Mouse (Mus musculus): ENCODE data around the gene Ide.
"Not testable (repeated sequence)": the region's sequence is repeated elsewhere in the genome, so short reads cannot be mapped to it uniquely, and the experiment has no call there.

Gene Ide

GRCm38 (mm10) chr19:37263943-37264897 is 73.4 kb downstream of the Ide start:
- no peak for DNase-seq

DNA sequence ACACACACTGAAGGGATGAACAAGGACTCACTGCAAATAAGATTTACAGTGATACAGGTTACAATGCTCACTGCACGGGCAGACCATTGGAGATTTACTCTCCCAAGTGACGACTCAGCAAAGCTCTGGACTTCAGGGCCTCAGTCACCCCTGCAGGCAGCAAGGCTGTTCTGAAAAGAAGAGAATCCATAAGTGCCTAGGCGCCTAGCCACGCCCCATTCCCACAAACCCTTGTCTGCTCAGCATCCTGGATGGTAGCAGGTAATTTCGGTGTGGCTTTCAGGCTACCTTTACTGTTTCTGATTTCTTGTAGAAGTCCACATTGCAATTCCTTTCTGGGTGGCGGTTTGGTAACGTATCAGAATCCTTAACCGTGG is 74.1 kb downstream of the Ide start:
- no peak for DNase-seq

DNA sequence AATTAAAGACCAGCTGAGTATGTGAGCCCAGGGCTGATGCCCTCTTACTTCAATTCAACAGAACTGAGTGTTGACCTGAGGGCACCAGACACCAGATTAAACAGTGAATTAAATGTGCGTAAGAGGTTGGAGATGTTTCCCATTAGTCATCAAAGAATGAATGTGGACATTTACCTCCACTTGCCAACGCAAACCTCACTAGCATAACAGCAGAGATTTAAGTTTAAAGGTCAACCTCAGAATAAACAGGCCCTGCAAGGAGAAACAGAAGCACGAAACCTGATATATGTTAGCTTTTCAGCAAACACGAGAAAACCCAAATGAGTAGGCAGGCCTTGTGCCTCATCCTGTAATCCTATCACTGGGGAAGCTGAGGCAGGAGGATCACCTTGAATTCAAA is 75.3 kb downstream of the Ide start:
- DNase-seq: no peak

- no peak for DNase-seq
Observed at GRCm38 (mm10) chr19:37255321-37255720, 82.3 kb downstream of the Ide start.

GRCm38 (mm10) chr19:37252104-37252503 is 85.5 kb downstream of the Ide start:
- DNase-seq: no peak

- DNase-seq: no peak
Observed at GRCm38 (mm10) chr19:37248199-37248598, 89.5 kb downstream of the Ide start.

DNA sequence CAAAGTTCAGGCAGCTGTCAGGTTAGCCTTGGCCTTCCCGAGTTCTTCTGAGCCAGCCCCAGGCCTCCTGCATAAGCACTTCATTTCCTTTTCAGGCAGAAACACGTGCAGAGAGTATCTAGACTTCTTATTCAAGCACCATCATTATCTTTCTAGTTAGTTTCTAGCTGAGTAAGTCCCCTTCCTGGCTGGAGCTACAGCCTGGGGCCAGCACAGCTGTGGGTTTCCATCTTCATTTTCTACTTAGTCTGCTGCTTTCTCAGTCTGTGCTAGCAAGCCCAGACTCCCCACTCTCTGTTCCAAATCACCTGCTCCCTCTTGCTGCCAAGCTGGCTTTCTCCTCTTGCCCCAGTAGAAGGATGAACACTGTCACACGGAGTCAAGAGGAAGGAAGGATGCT is 90.8 kb downstream of the Ide start:
- DNase-seq: no peak

- DNase-seq: no peak
Observed at GRCm38 (mm10) chr19:37242707-37243106, 94.9 kb downstream of the Ide start.

GRCm38 (mm10) chr19:37241201-37241600 is 96.5 kb downstream of the Ide start:
- no peak for DNase-seq

- DNase-seq: no peak
Observed at GRCm38 (mm10) chr19:37239096-37239495, 98.6 kb downstream of the Ide start.

DNA sequence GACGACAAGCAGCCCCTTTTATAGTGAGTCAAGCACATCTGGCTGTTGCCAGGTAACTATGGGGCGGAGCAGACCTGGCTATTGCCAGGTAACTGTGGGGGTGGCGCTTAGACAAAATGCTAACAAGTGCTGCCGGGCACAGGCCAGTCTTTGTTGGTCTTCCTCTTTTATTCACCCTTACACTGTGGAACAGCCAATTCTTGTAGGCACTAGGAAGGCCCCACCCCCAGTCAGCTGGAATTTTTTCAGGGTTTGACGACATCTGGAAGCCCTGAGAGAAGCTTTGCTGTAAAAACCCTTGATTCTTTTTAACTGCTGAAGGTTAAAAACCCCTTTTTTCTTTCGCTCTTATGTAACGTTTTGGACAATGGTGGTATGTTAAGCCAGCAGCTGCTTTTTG is 99.0 kb downstream of the Ide start:
- no peak for DNase-seq

- no peak for DNase-seq
Observed at GRCm38 (mm10) chr19:37237712-37238437, 99.8 kb downstream of the Ide start.

DNA sequence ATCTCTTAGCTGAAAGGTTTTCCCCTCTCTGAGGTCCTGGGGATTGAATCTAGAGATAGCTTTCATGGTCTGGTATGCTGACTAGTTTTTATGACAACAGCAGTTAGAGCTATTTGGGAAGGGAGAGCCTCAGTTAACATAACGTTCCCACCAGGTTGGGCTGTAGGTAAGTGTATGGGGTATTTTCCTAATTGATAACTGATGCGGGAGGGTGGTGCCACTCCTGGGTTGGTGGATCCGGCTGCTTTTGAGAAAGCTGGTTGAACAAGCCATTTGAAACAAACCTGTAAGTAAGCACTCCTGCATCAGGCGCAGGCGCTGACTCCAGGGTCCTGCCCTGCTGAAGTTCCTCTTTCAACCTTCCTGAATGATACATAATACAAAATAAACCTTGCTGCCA is 100.3 kb downstream of the Ide start:
- no peak for DNase-seq

DNA sequence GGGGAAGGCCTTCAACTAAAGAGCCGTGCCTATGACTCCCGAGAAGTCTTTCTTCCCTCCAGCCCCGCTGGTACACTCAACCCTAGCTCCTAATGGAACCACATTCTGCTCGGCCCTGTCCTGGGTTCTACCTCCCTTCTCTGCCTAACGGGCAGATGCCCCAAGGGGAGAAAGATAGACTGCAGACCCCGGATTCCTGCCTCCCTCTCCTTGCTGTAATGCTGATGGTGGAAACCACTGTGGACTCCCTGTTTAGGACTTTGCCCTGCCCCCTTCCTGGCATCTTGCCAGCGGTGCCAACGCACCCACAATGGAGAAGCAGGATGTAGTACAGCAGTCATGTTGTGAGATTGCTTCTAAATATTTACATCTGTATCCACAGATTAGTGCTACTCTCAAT is 101.8 kb downstream of the Ide start:
- no peak for DNase-seq

DNA sequence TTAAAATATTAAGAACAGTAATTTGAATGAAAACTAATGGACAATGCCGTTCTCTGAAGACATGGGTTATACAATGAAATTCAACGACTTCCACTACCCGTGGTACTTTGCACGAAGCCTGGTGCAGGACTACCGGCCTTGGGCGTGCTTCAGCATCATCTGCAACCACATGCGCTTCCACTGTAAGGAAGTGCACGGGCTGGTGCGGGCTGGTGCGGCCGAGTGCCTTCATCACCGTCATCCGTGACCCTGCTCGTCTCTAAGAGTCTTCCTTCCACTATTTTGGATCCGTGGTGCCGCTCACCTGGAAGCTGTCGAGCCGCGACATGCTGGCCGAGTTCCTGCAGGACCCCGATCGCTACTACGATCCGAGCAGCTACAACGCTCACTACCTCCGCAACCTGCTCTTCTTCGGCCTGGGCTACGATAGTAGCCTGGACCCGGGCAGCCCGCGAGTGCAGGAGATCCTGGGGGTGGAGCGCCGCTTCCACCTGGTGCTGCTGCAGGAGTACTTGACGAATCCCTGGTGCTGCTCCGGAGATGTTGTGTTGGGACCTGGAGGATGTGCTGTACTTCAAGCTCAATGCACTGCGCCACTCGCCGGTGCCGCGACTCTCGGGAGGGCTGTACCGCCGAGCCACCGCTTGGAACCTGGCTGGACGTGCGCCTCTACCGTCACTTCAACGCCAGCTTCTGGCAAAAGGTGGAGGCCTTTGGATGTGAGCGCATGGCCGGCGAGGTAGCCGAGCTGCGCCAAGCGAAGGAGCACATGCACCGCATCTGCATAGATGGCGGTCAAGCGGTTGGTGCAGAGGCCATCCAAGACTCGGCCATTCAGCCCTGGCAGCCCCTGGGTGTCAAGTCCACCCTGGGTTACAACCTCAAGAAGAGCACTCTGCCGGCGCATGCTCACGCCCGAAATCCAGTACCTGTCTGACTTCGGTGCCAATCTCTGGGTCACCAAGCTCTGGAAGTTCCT is 103.8 kb downstream of the Ide start:
- no peak for DNase-seq

DNA sequence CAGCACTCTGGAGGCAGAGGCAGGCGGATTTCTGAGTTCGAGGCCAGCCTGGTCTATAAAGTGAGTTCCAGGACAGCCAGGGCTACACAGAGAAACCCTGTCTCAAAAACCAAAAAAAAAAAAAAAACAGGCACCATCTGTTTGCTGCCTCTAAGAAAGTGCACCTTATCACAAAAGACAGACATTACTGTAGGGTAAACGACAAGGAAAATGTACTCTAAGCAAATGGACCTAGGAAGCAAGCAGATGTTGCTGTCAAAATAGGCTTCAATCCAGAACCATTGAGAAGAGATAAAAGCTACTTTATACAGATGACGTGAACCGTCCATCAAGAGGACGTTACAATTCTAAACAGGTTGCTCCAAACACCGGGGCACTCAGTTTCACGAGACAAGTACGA is 105.1 kb downstream of the Ide start:
- DNase-seq: not testable (repeated sequence)

- DNase-seq: no peak
Observed at GRCm38 (mm10) chr19:37225197-37225862, 112.3 kb downstream of the Ide start.

Measured in thymus, postnatal 25 days (tissue).